Mouse (Mus musculus) intestine, embryonic 16.5 days (tissue): ENCODE measurements around the gene Foxm1. TPM values are rescaled to one million over a fixed set of nuclear protein-coding genes. Genes with fewer than 3 reads are reported as not detected.
"Not testable (repeated sequence)": the region's sequence is repeated elsewhere in the genome, so short reads cannot be mapped to it uniquely, and the experiment has no call there.

Source experiments
- ATAC-seq: fragments of 200-750 bp; cut with Nextera tagmentation; 2 replicates; pipeline ENCODE4 v1.8.0; 2017; ENCODE audit warnings: moderate TSS enrichment, moderate library complexity
- H3K27ac ChIP-seq: fragments of 300-500 bp; sonication (generic); 2 replicates; pipeline ENCODE4 v1.5.1; 2014; ENCODE audit warnings: mild to moderate bottlenecking, low read length
- H3K27me3 ChIP-seq: fragments of 300-500 bp; sonication (generic); replicated peaks from 2 replicates; pipeline ENCODE4 v1.6.1; 2014; ENCODE audit warnings: low read length, control low read depth, mixed read lengths; ENCODE audit not compliant: control insufficient read depth, insufficient read depth
- H3K36me3 ChIP-seq: fragments of 300-500 bp; sonication (generic); 2 replicates; pipeline ENCODE4 v1.6.1; 2014; ENCODE audit warnings: low read length, control low read depth; ENCODE audit not compliant: control insufficient read depth, insufficient read depth
- H3K4me1 ChIP-seq: fragments of 300-500 bp; sonication (generic); 2 replicates; pipeline ENCODE4 v1.6.1; 2014; ENCODE audit warnings: low read length, control low read depth, mixed read lengths; ENCODE audit not compliant: control insufficient read depth, insufficient read depth
- H3K4me2 ChIP-seq: fragments of 300-500 bp; sonication (generic); 2 replicates; pipeline ENCODE4 v1.6.1; 2014; ENCODE audit warnings: low read depth, low read length, control low read depth
- H3K4me3 ChIP-seq: fragments of 300-500 bp; sonication (generic); 2 replicates; pipeline ENCODE4 v1.5.1; 2014; ENCODE audit warnings: mild to moderate bottlenecking, low read length
- H3K9ac ChIP-seq: fragments of 300-500 bp; sonication (generic); 2 replicates; pipeline ENCODE4 v1.6.1; 2014; ENCODE audit warnings: low read depth, low read length
- H3K9me3 ChIP-seq: fragments of 300-500 bp; sonication (generic); 2 replicates; pipeline ENCODE4 v1.6.1; 2016; ENCODE audit warnings: low read length, control low read depth; ENCODE audit not compliant: control insufficient read depth
- WGBS: fragments of 180-500 bp; shearing (Covaris S2); extraction: QIAGEN DNeasy Blood & Tissue Kit; methylation state at CpG from one replicate; pipeline ENCODE4 v1.1.7; 2014; 5-methylcytosine and 5-hydroxymethylcytosine counted together
- polyA plus RNA-seq: library from polyadenylated mRNA; unstranded; fragments of >200 nt; fragmentation: Nextera tagmentation; extraction: Ambion mirVana; gene quantifications from 2 replicates; pipeline ENCODE4 v1.2.1, GENCODE M21; 2015

Gene Foxm1
- polyA plus RNA-seq, 1 experiment from 2014 or later: 21.8 TPM

GRCm38 (mm10) chr6:128366466-128366865 lies 3.7 kb downstream of the Foxm1 start:
- H3K36me3 ChIP-seq: peaks cover 27% of the 10 kb centered on the region
- no peaks in the 10 kb centered on the region for H3K9me3 ChIP-seq
- H3K4me1 ChIP-seq: peaks cover 13% of the 10 kb centered on the region
- H3K27ac ChIP-seq: no peak overlapping the region
- no peak overlapping the region for H3K4me3 ChIP-seq
- no peak overlapping the region for H3K4me2 ChIP-seq
- WGBS: 92% methylated on average over 5 of the region's 5 CpGs
- no peak for ATAC-seq
- H3K27me3 ChIP-seq: no peaks in the 10 kb centered on the region
- H3K9ac ChIP-seq: no peak overlapping the region

DNA sequence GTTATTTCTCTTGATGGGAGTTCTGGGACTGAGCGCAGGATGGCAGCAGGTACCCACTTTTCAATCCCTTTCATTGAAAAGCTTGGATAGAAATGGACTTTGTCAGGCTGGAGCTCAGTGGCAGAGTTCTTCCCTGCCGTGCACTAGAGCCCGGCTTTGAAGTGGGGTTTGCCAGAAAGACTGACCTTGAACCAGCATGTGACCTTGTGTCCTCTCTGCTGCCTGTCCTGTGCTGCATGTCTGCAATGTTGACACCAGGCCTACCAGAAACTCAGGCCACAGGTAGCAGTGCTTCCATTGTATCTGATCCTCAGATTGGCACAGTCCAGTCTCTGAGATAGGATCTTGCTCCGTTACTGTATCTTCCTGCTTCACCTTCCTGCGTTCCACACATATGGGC lies 7.3 kb downstream of the Foxm1 start:
- WGBS: 91% methylated on average over 5 of the region's 5 CpGs
- Histone ChIP-seq H3K27ac (no peak overlapping the region), H3K9ac (no peak overlapping the region), H3K4me2 (no peak overlapping the region), H3K36me3 (peaks cover 46% of the 10 kb centered on the region), H3K9me3 (no peaks in the 10 kb centered on the region), H3K27me3 (no peaks in the 10 kb centered on the region), H3K4me1 (no peaks in the 10 kb centered on the region), H3K4me3 (no peak overlapping the region)
- ATAC-seq: no peak

GRCm38 (mm10) chr6:128375192-128375591 lies 12.4 kb downstream of the Foxm1 start, which contains the start of the genes Tex52 and Gm44596:
Gene Tex52 (plus strand): TSS chr6:128375456.
Gene Gm44596 (plus strand): TSS chr6:128375503.
- Histone ChIP-seq H3K36me3 (peaks cover 27% of the 10 kb centered on the region), H3K9me3 (no peaks in the 10 kb centered on the region), H3K4me2 (no peak within 1 kb of the TSS), H3K4me1 (no peaks in the 10 kb centered on the region), H3K27me3 (no peaks in the 10 kb centered on the region), H3K4me3 (no peak within 1 kb of the TSS), H3K9ac (no peak within 1 kb of the TSS), H3K27ac (no peak within 1 kb of the TSS)
- WGBS: 43% methylated on average over 6 of the region's 6 CpGs
- ATAC-seq: 0 out of 2 replicates have a peak, but pooled peaks have one; percentile 45

- peaks cover 19% of the 10 kb centered on the region for H3K36me3 ChIP-seq
- H3K9ac ChIP-seq: no peak overlapping the region
- ATAC-seq: no peak
- no peak overlapping the region for H3K27ac ChIP-seq
- no peaks in the 10 kb centered on the region for H3K27me3 ChIP-seq
- no peak overlapping the region for H3K4me3 ChIP-seq
- no peaks in the 10 kb centered on the region for H3K9me3 ChIP-seq
- H3K4me2 ChIP-seq: no peak overlapping the region
- 89% methylated on average over 17 of the region's 17 CpGs for WGBS
- no peaks in the 10 kb centered on the region for H3K4me1 ChIP-seq
Observed at GRCm38 (mm10) chr6:128376371-128377085, 13.8 kb downstream of the Foxm1 start.

DNA sequence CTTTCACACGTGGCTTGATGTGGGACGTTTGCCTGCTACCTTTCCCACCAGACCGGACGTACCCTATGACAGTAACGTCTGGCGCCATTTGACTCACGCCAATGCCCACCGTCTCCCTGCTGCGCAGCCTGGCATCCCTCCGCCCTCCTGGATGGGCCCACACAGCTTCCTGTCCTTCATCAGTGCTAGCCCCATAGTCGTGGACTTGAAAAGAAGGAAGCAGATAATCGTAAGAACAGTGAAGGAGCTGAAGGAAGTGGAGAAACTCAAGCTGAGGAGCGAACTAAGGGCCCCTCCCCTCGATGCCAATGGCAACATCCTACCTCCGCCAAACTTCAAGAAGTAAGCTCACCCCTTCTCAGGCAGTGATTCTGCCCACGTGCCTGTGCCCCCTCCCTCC lies 16.9 kb downstream of the Foxm1 start:
- Histone ChIP-seq H3K4me3 (no peak overlapping the region), H3K27me3 (no peaks in the 10 kb centered on the region), H3K9ac (no peak overlapping the region), H3K4me1 (no peaks in the 10 kb centered on the region), H3K36me3 (no peaks in the 10 kb centered on the region; the same call in 1 of the 2 replicates), H3K4me2 (no peak overlapping the region), H3K9me3 (no peaks in the 10 kb centered on the region), H3K27ac (no peak overlapping the region)
- no peak for ATAC-seq
- 83% methylated on average over 16 of the region's 16 CpGs for WGBS

GRCm38 (mm10) chr6:128380594-128381167 lies 17.9 kb downstream of the Foxm1 start:
- not testable (repeated sequence) for H3K9ac ChIP-seq, H3K27me3 ChIP-seq, H3K4me2 ChIP-seq, H3K27ac ChIP-seq, H3K4me3 ChIP-seq, H3K36me3 ChIP-seq, ATAC-seq, H3K4me1 ChIP-seq, H3K9me3 ChIP-seq
- 69% methylated on average over 1 of the region's 1 CpGs for WGBS

GRCm38 (mm10) chr6:128381254-128381653 lies 18.5 kb downstream of the Foxm1 start:
- no peak overlapping the region for H3K27ac ChIP-seq
- H3K9me3 ChIP-seq: no peaks in the 10 kb centered on the region
- no peaks in the 10 kb centered on the region for H3K4me1 ChIP-seq
- no peak overlapping the region for H3K9ac ChIP-seq
- no peak overlapping the region for H3K4me2 ChIP-seq
- no peaks in the 10 kb centered on the region for H3K27me3 ChIP-seq
- WGBS: 65% methylated on average over 3 of the region's 3 CpGs
- H3K4me3 ChIP-seq: no peak overlapping the region
- ATAC-seq: no peak
- no peaks in the 10 kb centered on the region for H3K36me3 ChIP-seq

DNA sequence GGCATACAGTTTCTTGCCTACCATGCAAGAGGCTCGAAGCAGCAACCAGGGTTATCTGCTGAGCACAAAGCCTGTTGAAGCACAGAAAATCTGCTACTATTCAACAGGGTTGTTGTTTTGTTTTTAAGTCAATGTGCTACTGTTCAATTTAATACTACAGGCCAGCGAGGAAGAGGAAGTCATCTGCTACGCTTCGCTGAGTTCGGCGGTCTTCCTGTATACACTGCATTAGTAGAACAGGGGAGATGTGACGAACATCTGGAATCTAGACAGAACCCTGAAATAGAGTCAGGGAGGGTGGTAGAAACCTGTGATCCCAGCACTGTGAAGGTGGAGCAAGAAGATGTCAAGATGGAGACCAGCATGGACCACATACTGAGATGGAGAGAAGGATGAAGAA lies 21.0 kb downstream of the Foxm1 start:
- no peak overlapping the region for H3K4me3 ChIP-seq
- no peaks in the 10 kb centered on the region for H3K36me3 ChIP-seq
- no peak overlapping the region for H3K27ac ChIP-seq
- no peak for ATAC-seq
- H3K9me3 ChIP-seq: no peaks in the 10 kb centered on the region
- H3K4me1 ChIP-seq: peaks cover under 1% of the 10 kb centered on the region; the same call in 1 of the 2 replicates
- H3K27me3 ChIP-seq: no peaks in the 10 kb centered on the region
- WGBS: 78% methylated on average over 7 of the region's 7 CpGs
- H3K4me2 ChIP-seq: no peak overlapping the region
- H3K9ac ChIP-seq: no peak overlapping the region

GRCm38 (mm10) chr6:128385026-128385425 lies 22.3 kb downstream of the Foxm1 start:
- Histone ChIP-seq H3K4me2 (no peak overlapping the region), H3K36me3 (no peaks in the 10 kb centered on the region), H3K9ac (no peak overlapping the region), H3K4me1 (peaks cover 4% of the 10 kb centered on the region; the same call in 1 of the 2 replicates), H3K9me3 (no peaks in the 10 kb centered on the region), H3K4me3 (no peak overlapping the region), H3K27ac (no peak overlapping the region), H3K27me3 (no peaks in the 10 kb centered on the region)
- WGBS: 69% methylated on average over 1 of the region's 1 CpGs
- ATAC-seq: peak; percentile 47; the same call in 1 of the 2 replicates
